Mouse (Mus musculus) heart, adult 8-10 months (tissue): Measurements from ENCODE around the gene Crebl2. TPM values are rescaled to one million over a fixed set of nuclear protein-coding genes. Genes with fewer than 3 reads are reported as not detected.
A peak's percentile ranks its signal among the peaks of the same experiment; 100 is the strongest.

ENCODE experiments used
- DNase-seq: peaks from one replicate; pipeline ENCODE4 v3.0.0; 2022; ENCODE audit warnings: low spot score
- total RNA-seq, 4 experiments: library from RNA; stranded (reverse); gene quantifications; 2 replicates each; pipeline ENCODE4 v1.2.4; 2022

Crebl2 gene
- total RNA-seq, 4 experiments from 2014 or later: 14.6 to 20.1 (median 17.0) TPM

DNA sequence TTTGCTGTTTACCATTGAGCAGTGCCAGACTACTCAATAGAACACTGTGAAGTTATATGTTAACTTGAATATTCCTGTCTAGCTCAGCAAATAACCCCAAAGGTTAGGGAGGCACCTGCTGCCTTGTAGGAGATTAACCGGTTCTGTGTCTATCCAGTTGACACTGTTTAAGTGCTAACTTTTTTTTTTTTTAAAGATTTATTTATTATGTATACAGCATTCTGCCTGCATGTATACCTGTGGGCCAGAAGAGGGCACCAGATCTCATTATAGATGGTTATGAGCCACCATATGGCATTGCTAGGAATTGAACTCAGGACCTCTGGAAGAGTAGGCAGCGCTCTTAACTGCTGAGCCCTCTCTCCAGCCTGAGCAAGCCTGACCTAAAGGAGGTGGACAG, 43.1 kb downstream of the Crebl2 start:
- DNase-seq: no peak

DNA sequence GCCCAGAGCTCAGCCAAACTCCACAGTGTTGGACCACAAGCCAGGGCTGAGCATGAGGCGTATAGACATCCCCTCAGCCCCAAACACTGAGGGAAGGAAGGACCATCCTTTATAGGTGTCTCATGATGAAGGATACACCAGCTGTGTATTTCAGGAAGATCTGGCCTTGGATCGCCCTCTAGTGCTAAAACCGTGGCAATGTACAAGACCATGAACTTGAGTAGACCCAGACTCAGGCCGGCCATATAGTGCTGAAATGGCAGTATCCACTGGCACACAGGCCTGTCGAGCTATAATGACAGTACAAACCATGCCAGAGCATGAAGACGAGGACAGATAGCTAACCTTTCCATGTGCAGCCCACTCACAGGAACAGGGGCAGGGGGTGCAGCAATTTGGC, 46.8 kb downstream of the Crebl2 start:
- DNase-seq: no peak

DNA sequence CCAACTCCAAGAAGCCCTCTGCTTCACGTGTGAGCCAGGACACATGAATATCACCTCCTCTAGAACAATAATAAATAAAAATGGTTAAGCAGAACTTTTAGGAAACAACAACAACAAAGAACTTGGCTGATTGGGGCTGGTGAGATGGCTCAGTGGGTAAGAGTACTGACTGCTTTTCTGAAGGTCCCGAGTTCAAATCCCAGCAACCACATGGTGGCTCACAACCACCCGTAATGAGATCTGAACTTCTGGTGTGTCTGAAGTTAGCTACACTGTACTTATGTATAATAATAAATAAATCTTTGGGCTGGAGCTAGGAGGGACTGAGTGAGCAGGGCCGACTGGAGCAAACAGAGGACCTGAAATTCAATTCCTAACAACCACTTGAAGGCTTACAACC, 47.3 kb downstream of the Crebl2 start:
- no peak for DNase-seq

DNA sequence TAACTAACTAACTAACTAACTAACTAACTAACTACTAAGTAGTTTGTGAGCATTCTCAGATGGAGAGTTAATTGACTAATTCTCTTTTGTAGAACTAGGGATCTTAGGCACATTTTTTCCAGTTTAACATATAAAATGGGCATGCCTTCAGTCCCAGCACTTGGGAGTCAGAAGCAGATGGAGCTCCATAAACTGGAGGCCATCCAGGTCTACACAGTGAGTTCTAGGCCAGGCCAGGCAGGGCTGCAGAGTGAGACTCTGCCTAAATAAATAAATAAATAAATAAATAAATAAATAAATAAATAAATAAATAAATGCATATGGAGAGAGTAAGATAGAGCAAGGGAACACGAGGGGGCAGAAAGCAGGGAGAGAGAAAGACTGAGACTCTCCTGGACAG, 47.9 kb downstream of the Crebl2 start:
- DNase-seq: no peak

DNA sequence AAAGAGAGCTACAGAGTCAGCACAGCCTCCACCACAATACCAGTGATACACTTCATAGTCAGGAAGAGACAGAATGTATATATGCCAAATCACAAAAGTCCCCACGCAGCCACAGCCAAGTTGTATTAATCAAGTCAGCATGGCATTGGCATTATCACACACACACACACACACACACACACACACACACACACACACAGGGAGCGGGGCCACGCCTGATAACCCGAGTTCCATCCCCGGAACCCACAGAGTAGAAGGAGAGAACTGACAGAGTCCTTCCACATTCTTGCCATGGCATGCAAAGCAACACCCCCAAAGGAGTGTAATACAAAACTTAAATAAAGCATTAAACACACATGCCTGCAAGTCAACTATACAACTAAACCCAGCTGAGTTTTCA, 49.6 kb downstream of the Crebl2 start:
- DNase-seq: no peak

DNA sequence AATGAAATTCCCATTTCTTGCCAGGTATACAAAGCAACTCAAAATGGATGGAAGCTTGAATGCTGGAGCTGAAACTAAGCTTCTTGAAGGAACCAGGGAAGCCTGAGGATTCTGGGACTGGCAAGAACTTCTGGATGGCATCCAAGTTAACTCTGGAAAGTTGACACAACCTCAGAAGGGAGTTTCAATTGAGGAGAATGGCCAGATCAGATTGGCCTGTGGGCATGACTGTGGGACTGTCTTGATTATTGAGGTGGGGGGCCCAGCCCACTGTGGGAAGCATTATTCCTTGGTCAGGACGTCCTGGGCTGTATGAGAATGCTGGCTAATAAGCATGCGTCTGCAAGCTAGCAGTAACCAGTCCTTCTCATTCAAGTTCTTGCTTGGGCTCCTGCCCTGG, 50.1 kb downstream of the Crebl2 start:
- no peak for DNase-seq

DNA sequence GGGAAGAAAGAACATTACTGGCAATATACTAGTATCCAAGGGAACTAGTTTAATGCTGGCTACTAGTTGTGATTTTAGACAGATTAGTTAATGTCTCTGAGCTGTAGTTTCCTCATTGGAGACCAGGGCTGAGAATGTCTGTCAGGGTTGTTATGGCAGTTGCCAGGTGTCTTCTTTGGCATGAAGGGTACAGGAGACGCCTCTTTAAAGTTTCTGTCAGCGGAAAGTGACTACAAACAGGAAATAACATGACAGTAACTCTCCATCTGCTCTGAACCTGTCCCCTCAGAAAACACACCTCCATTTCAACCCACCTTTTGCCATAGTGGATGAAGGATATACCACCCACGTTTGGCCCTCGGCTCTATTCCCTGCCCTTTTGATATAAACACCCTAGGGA, 53.7 kb downstream of the Crebl2 start:
- DNase-seq: no peak

DNA sequence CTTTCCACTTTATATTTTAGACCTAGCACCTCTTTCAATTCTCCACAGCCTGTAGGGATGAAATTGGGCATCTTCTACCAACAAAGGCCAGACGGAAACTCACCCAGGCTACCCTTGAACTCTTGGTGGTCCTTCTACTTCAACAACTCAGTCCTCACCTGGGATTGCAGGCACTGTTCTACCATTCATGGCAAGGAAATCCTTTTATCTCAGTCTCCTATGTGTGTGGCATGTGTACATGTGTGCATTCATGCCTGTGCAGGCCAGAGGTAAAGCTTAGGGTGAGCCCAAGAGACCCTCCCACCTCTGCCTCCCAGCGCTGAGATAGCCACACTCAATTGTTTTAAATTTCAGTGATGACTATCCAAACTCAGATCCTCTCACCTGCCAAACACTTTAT, 55.6 kb downstream of the Crebl2 start:
- no peak for DNase-seq

DNA sequence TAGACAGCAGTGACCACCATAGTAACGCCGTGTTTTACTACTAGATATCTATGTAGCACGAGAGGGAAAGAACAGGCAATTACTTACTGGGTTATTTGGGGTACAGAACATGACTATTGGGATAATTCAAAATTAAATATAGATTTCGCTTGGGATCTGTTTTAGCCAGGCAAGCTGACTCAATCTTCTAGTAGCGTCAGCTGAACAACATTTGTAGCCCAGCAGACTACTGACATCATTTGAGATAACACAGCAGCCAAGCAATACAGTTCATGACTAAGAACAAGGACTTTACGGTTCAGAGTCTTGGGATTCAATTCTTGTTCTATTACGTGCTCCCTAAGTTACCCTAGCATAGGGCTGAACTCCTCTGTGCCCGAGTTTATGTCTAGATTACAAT, 56.5 kb downstream of the Crebl2 start:
- no peak for DNase-seq

DNA sequence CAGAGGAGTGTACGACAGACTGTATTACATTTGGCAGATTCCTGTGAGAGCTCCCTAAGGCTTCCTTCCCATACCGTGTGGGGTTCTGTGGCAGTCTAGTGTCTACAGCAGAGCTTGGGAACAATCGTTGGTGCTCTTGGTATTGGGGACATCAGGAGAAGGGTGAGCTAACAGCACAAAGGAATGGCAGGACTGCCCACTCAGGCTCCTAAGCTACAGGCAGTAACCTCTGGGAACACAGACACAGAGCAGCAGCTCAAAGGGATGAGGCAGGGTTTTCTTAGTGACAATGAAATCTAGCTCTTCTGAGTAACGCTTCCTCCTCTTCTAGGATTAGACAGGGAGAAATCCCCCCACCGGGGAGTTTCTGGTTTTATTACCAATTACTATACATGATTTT, 57.1 kb downstream of the Crebl2 start:
- DNase-seq: no peak

DNA sequence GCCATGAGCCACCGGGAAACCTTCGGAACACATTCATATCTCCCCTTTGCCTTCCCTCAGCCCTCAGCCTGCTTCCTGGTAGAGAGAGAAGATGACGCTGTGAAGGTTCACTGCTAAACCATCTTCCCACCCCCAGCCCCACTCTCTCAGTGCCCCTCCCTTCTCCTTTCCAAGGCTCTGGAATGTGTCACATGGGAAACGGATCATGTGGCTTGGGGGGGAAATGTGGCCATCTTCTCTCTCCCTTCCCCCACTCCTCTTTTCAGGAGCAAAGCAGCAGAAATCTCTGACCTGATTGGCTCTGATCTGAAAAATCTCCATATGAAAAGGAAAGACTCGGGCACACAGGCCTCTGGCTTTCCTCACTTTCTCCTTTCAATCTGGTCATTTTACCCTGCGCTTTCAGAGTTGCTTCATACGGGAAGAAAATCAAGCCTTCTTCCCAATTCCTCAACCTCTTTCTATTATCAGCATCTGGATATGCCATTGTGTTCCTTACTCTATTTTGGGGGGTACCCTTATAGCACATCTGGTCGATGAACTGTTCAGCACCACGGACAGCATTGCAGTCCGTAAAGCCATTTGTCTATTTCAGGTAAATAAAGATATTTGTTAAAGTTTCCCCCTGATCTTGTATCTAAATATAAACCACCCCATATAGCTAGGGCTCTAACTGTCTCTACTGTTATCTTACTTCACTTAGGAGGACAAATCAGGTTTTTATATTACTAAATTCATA, 57.9 kb downstream of the Crebl2 start:
- DNase-seq: no peak

DNA sequence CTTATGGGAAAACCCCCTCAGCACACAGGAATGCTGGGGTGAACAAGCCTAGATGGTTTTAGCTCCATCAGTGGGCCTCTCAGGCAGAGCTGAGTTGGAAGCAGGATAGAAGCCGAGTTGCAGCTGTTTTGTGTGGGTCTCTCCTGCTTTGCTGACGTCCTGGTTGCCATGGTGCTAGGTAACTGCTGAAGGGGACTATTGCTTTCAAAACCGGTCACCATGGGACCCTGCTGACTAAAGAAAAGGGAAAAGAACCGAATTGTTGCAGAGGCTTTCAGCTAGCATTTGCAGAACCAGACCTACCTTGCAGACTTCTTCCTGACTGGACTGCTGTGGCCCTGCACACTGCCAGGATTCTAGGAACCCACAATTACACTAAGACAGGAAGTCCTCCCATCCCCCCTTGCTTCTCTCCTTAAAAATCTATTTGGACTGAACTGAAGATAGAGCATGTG, 58.6 kb downstream of the Crebl2 start:
- DNase-seq: no peak

DNA sequence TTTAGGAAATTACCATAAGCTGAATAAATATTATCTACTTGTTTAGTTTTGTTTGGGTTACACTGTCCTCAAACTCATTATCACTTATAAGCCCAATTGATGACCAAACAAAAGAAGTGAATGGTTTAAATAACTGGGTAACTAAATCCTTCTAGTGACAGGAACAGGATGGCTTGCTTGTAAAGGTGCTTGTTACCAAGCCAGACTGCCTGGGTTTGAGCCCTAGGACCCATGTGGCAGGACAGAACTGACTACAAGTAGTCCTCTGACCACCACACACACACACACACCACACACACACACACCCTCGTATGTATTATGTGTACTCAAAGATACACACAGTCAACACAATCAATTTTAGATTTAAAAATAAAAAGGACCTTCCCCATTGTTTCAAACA, 59.8 kb downstream of the Crebl2 start:
- DNase-seq: no peak

DNA sequence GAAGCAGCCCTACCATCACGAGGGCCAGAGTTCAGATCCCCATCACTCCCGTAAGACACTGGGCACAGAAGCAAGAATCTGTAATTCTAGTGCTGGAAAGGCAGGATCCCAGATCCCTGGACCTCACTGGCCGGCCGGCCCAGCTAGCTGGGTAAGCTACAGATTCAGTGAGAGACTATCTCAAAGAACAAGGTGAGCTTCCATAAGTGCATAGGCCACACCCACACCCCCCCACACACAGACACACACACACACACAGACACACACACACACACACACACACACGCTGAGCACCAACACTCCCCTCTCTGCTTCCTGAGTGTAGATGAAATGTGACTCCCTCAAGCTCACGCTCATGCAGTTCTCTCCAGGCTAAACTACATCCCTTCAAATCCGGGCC, 60.5 kb downstream of the Crebl2 start:
- DNase-seq: no peak

DNA sequence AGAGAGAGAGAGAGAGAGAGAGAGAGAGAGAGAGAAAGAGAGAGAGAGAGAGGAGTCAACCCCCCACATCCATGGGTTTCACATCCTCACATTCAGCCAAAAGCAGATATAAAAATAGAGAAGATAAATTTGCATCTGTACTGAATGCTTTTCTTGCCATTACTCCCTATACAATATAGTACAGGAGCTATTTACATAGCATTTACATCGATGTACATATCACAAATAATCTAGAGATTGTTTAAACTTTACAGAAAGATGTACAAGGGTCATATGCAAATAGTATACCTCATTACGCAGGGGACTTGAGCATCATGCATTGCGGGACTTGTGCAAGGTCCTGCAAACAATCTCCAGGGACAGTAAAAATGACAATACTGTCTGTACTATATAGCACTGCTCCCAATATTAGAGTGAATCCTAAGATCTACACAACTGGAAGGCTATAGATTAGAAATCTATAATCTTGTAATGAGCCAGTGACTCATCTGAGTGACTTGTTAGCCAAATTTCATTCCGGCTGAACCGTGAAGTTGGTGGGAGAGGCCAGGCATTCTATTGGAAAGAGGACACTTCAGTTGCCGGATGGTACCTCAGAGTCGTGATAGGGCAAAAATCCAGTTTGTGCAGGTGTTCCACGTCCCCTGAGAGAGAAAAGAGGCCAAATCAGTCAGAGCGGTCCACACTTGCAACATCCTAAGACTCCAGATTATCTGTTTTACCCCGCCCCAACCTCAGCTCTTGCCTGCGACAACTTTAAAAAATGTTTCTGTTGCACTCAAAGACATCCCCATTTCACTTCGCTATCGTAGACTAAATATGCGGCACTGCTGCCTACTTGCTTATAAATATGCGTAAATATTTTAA, 66.8 kb downstream of the Crebl2 start:
- no peak for DNase-seq

DNA sequence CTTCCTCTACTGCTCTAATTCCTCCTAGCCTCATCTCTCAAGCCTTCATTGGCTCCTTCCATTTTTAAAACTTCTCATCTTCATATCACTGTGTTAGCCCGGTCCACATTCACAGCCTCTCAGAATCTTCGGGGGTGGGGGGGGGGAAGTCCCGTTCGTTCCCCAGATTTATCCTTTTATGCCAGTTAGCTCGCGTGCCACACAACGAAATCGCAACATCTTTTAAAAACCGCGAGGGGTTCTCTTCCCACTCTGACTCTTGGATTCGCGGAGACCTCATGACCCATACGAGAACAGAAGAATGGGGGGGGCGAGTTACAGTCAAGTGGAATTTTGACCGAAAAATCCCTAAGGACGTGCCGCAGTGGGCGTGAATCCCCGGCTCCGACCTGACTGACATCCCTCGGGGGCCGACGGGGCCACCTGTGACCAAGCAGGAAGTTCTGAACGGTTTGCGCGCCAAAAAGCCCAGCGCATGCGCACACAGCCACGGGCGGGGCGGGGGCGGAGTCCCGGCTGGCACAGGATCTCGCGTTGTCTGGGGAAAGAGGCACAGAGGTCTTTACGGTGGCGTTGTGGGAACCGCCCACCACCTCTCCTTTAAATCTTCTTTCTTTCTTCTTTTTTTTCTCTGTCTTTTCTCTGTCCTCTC, 67.6 kb downstream of the Crebl2 start:
- peak; percentile 97 for DNase-seq

DNA sequence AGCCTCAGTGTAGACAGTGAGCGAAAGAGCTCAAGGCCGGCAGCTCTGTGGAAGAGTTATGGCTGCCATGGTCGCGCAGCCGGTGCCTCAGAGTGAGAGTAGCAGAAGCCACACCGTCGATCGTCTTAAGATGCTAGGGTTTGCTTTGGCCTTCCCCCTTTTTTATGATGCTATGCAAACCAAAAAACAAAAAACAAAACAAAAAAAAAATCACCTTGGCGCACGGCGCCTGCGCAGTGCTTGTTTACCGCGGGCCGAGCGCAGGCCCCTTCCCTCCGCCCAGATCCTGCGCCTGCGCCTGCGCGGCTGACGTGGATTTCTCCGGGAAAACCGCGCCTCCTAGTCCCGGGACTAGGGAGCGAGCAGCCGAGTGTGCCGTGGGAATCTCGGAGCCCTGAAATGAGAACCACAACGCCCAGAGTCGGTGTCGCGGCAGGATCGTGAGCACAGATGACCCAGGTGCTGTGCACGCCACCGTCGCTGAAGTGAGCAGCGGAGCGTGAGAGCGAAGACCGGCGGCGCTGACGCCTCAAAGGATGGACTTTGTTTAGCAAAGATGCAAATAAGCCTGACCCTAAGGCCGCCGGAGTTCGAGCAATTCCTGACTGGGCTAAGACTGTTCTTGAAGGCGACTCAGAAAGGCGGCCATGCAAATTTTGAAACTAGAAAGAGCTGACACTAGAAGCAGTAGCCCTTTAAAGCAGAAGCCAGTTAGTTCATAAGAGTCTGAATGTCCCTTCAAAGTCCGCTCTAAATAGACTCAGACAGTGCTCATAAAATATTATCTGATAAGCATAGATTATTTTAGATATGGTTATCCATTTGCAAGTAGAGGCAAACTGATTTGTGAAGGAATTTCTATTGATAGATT, 68.4 kb downstream of the Crebl2 start, which contains the start of gene Gpr19:
Gene Gpr19, minus strand, starts transcription at position 484 of the 871 bp plus-strand sequence.
- DNase-seq: peak; percentile 92

DNA sequence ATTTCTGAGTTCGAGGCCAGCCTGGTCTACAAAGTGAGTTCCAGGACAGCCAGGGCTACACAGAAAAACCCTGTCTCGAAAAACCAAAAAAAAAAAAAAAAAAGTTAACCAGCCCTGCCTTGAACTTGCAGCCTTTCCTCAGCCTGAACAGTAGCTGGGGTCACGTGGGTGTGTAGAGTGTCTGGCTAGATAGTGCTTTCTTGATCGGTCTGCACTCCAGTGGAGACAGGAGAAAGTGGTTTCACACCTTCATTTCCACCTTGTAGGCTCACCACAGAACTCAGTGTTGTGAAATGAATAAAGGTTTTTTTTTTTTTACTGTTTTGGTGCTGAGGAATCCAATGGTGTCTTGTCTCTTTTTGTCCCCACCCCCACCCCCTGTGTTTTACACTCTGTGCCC, 73.4 kb downstream of the Crebl2 start:
- DNase-seq: no peak

DNA sequence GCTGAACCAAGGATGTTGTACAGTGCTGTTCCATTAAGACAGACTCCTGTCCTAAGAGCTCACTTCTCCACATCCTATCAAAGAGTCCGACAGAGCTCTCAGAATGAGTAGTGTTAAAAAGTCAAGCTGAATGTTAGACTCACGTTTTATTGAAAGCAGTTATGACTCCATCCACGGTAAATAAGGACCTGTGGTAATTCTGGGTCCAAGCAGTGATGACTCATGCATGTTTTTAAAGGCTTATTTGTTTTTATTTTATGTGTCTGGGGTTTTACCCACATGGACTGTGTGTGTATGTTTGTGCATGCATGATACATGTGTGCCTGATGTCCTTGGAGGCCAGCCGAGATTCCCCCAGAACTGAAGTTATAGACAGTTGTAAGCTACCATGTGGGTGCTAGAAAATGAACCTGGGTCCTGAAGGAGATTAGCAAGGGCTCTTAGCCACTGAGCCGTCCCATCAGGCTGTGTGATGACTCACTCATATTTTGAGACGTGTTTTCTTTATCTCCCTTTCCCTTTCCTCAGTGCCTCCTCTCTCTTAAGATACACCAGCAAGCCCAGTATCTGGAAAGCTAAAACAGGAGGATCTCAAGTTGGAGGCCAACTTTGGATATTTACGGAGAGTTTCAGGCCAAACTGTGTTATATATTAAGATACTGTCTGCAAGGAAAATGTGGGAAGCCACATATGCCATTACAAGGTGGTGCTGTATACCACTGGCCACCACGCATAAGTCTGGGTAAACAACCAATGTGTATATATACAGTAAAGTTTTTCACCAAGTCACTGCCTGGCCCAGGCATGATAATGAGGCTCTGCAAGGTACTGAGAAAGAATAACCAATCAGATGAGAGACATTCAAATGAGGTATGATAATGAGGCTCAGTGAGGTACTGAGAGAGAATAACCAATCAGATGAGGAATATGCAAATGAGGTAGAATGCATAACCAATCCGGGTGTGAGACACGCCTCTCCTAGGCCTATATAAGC, 74.2 kb downstream of the Crebl2 start:
- no peak for DNase-seq

DNA sequence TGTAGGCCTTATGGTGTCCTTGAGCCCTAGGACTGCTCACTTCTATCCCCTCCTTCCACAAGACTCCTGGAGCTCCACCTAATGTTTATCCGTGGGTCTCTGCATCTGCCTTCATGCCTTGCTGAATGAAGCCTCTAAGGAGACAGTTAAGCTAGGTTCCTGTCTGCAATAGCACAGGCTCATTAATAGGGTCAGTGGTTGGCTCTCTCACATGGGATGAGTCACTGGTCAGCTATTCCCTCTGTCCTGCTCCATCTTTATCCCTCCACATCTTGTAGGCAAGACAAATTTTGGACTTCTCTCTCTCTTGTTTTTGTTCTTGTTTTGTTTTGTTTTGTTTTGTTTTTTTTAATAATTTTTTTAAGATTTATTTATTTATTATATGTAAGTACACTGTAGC, 75.9 kb downstream of the Crebl2 start:
- DNase-seq: no peak
